Mouse (Mus musculus) forebrain, postnatal 0 days (tissue): ENCODE data around the gene 2810004N23Rik. TPM values are rescaled to one million over a fixed set of nuclear protein-coding genes. Genes with fewer than 3 reads are reported as not detected.

Source experiments
- ATAC-seq: fragments of 200-750 bp; cut with Nextera tagmentation; 2 replicates; pipeline ENCODE4 v1.8.0; 2017; ENCODE audit warnings: mild to moderate bottlenecking, moderate library complexity
- DNase-seq: peaks from one replicate; pipeline ENCODE4 v3.0.0-alpha.2; 2015
- H3K27ac ChIP-seq: fragments of 300-500 bp; sonication (generic); 2 replicates; pipeline ENCODE4 v1.5.1; 2014; ENCODE audit warnings: low read depth, mild to moderate bottlenecking, antibody characterized with exemption, low read length, moderate library complexity, mixed read lengths
- H3K27me3 ChIP-seq: fragments of 300-500 bp; sonication (generic); 2 replicates; pipeline ENCODE4 v1.6.1; 2014; ENCODE audit warnings: mild to moderate bottlenecking, low read length, mixed read lengths; ENCODE audit not compliant: insufficient read depth
- H3K36me3 ChIP-seq: fragments of 300-500 bp; sonication (generic); 2 replicates; pipeline ENCODE4 v1.6.1; 2014; ENCODE audit warnings: mild to moderate bottlenecking, moderate library complexity; ENCODE audit not compliant: insufficient read depth
- H3K4me1 ChIP-seq: fragments of 300-500 bp; sonication (generic); 2 replicates; pipeline ENCODE4 v1.6.1; 2014; ENCODE audit warnings: antibody characterized with exemption; ENCODE audit not compliant: insufficient read depth
- H3K4me2 ChIP-seq: fragments of 300-500 bp; sonication (generic); 2 replicates; pipeline ENCODE4 v1.6.1; 2014; ENCODE audit warnings: low read depth, mild to moderate bottlenecking, moderate library complexity
- H3K4me3 ChIP-seq: fragments of 300-500 bp; sonication (generic); 2 replicates; pipeline ENCODE4 v1.5.1; 2014; ENCODE audit warnings: low read depth, low read length, mixed read lengths
- H3K9ac ChIP-seq: fragments of 300-500 bp; sonication (generic); 2 replicates; pipeline ENCODE4 v1.6.1; 2014; ENCODE audit warnings: mild to moderate bottlenecking
- H3K9me3 ChIP-seq: fragments of 300-500 bp; sonication (generic); 2 replicates; pipeline ENCODE4 v1.6.1; 2016; ENCODE audit warnings: low read length
- CTCF ChIP-seq: sonication (generic); IDR thresholded peaks from 2 replicates; pipeline ENCODE4 v1.5.1; 2016; ENCODE audit warnings: antibody characterized with exemption, control low read depth, low read depth
- WGBS: fragments of 180-500 bp; shearing (Covaris S2); extraction: QIAGEN DNeasy Blood & Tissue Kit; methylation state at CpG from one replicate; pipeline ENCODE4 v1.1.7; 2014; 5-methylcytosine and 5-hydroxymethylcytosine counted together
- polyA plus RNA-seq: library from polyadenylated mRNA; unstranded; fragments of >200 nt; fragmentation: Nextera tagmentation; extraction: Ambion mirVana; gene quantifications from 2 replicates; pipeline ENCODE4 v1.2.1, GENCODE M21; 2015
- total RNA-seq: library from RNA; depleted of rRNA; stranded (reverse); fragments of >200 nt; gene quantifications from 2 replicates; pipeline ENCODE4 v1.2.3, GENCODE M21; 2014

2810004N23Rik gene
- total and polyA plus RNA-seq, 2 experiments from 2014 or later, result 23.4 to 33.8 TPM

GRCm38 (mm10) chr8:124878946-124879526 lies 16.1 kb upstream of the 2810004N23Rik start:
- 83% methylated on average over 10 of the region's 10 CpGs for WGBS
- Histone ChIP-seq H3K27ac (no peak overlapping the region), H3K27me3 (no peaks in the 10 kb centered on the region), H3K4me1 (no peaks in the 10 kb centered on the region), H3K9me3 (no peaks in the 10 kb centered on the region), H3K4me2 (no peak overlapping the region), H3K4me3 (no peak overlapping the region), H3K9ac (no peak overlapping the region), H3K36me3 (peaks cover 92% of the 10 kb centered on the region)
- no peak for TF ChIP-seq CTCF
- ATAC-seq (no peak), DNase-seq (no peak)

- 89% methylated on average over 5 of the region's 5 CpGs for WGBS
- Histone ChIP-seq H3K4me3 (no peak overlapping the region), H3K27me3 (no peaks in the 10 kb centered on the region), H3K4me2 (no peak overlapping the region), H3K9me3 (no peaks in the 10 kb centered on the region), H3K36me3 (peaks cover 91% of the 10 kb centered on the region), H3K27ac (no peak overlapping the region), H3K9ac (no peak overlapping the region), H3K4me1 (no peaks in the 10 kb centered on the region)
- no peak for TF ChIP-seq CTCF
- DNase-seq (no peak), ATAC-seq (no peak)
Measured at GRCm38 (mm10) chr8:124878141-124878540, 15.2 kb upstream of the 2810004N23Rik start.

DNA sequence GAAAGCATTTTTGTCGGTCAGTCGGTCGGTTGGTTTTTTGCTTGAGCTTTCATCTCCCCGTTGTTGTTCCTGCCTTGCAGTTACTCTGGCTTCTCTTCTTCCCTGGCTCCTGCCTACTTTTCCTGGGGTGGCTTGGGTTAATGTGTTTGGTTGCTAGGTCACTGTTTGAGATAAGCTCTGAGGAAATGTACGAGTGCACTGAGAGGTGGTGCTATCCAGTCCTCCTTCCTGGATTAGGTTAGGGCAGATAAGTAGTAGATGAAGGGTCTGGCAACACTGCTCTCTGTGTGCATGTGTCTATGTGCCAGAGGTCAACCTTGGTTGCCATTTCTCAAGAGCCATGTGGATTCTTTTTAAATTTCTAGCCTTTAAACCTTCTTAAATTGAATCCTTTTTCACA lies 9.8 kb upstream of the 2810004N23Rik start:
- no peak for TF ChIP-seq CTCF
- Histone ChIP-seq H3K4me3 (no peak overlapping the region), H3K9me3 (no peaks in the 10 kb centered on the region), H3K9ac (no peak overlapping the region), H3K27ac (no peak overlapping the region), H3K36me3 (peaks cover 67% of the 10 kb centered on the region), H3K4me2 (no peak overlapping the region), H3K27me3 (no peaks in the 10 kb centered on the region), H3K4me1 (no peaks in the 10 kb centered on the region)
- no peak for DNase-seq
- ATAC-seq, result no peak
- WGBS, result 93% methylated on average over 5 of the region's 5 CpGs

GRCm38 (mm10) chr8:124872081-124872480 lies 9.2 kb upstream of the 2810004N23Rik start:
- H3K36me3 ChIP-seq, result peaks cover 61% of the 10 kb centered on the region
- ATAC-seq, result no peak

DNA sequence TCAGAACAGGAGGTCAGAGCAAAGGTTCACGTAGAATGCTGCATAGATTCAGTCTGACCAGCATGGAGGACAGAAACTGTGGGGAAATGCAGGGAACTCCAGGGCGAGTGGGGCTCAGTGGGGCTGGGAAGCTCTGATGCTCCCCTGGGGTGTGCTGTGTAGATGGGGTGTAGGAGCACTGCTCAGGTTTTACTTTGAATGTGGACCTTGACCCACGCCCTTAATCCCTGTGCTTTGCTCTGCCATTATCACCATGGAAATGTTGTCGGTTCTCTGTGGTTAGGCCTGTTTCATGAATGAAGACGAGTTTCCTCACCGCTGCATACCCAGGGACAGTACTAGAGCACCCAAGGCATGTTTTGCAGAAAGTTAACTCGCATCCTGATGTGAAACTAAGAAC lies 8.6 kb upstream of the 2810004N23Rik start:
- WGBS, result 90% methylated on average over 7 of the region's 7 CpGs
- Histone ChIP-seq H3K9me3 (no peaks in the 10 kb centered on the region), H3K27me3 (no peaks in the 10 kb centered on the region), H3K27ac (no peak overlapping the region), H3K4me2 (no peak overlapping the region), H3K4me3 (no peak overlapping the region), H3K36me3 (peaks cover 55% of the 10 kb centered on the region), H3K9ac (no peak overlapping the region), H3K4me1 (no peaks in the 10 kb centered on the region)
- DNase-seq (no peak), ATAC-seq (no peak)
- TF ChIP-seq CTCF, result no peak

More at GRCm38 (mm10) chr8:124872081-124872480, 9.2 kb upstream of the 2810004N23Rik start:
- Histone ChIP-seq H3K4me2 (no peak overlapping the region), H3K9me3 (no peaks in the 10 kb centered on the region), H3K27ac (no peak overlapping the region), H3K27me3 (no peaks in the 10 kb centered on the region), H3K4me1 (no peaks in the 10 kb centered on the region), H3K4me3 (no peak overlapping the region), H3K9ac (no peak overlapping the region)
- WGBS, result 92% methylated on average over 7 of the region's 7 CpGs
- DNase-seq, result no peak
- no peak for TF ChIP-seq CTCF

DNA sequence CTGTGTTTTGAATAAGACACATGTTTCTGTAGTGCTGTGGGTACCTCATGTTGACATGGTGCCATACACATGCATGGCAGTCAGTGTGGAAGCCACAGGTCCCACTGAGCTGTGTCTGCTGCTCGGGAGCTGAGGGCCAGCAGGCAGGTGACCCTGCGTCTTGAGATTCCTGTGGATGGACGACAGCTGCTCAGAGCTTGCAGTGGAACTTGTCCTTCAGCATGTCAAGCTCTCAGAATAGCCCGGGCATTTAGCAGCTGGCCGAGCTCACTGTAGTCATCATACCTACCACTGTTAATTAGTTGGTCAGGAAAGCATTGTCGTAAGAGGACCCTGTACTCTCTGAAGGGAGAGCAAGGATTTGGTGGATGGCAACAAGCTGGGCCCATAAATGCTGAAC lies 6.8 kb upstream of the 2810004N23Rik start:
- H3K4me3 ChIP-seq, result no peak overlapping the region
- no peak overlapping the region for H3K4me2 ChIP-seq
- DNase-seq (no peak), ATAC-seq (no peak)
- H3K9me3 ChIP-seq, result no peaks in the 10 kb centered on the region
- 91% methylated on average over 6 of the region's 6 CpGs for WGBS
- TF ChIP-seq CTCF, result no peak
- peaks cover 38% of the 10 kb centered on the region for H3K36me3 ChIP-seq
- no peak overlapping the region for H3K27ac ChIP-seq
- H3K27me3 ChIP-seq, result no peaks in the 10 kb centered on the region
- H3K4me1 ChIP-seq, result no peaks in the 10 kb centered on the region
- no peak overlapping the region for H3K9ac ChIP-seq

- no peak for DNase-seq
- H3K27ac ChIP-seq, result no peak overlapping the region
- H3K4me2 ChIP-seq, result no peak overlapping the region
- no peak for ATAC-seq
- TF ChIP-seq CTCF, result no peak
- WGBS, result 96% methylated on average over 2 of the region's 2 CpGs
- peaks cover 6% of the 10 kb centered on the region; the same call in 1 of the 2 replicates for H3K4me1 ChIP-seq
- no peak overlapping the region for H3K9ac ChIP-seq
- no peaks in the 10 kb centered on the region for H3K9me3 ChIP-seq
- no peak overlapping the region for H3K4me3 ChIP-seq
- no peaks in the 10 kb centered on the region for H3K27me3 ChIP-seq
- H3K36me3 ChIP-seq, result peaks cover 14% of the 10 kb centered on the region
Measured at GRCm38 (mm10) chr8:124867126-124867525, 4.2 kb upstream of the 2810004N23Rik start.
